Mouse (Mus musculus) olfactory bulb, adult 2 months (tissue): ENCODE measurements around the gene Rora.

Experiments
- CTCF ChIP-seq: fragments of 200-500 bp; IDR thresholded peaks from 2 replicates; pipeline ENCODE4 v1.5.1; 2012; ENCODE audit warnings: low read depth, mild to moderate bottlenecking, low read length, moderate library complexity; ENCODE audit not compliant: insufficient read depth
- POLR2A ChIP-seq: fragments of 200-500 bp; IDR thresholded peaks from 2 replicates; pipeline ENCODE4 v1.6.1; 2012; ENCODE audit warnings: mild to moderate bottlenecking, low read depth, low read length, moderate library complexity; ENCODE audit not compliant: insufficient read depth

DNA sequence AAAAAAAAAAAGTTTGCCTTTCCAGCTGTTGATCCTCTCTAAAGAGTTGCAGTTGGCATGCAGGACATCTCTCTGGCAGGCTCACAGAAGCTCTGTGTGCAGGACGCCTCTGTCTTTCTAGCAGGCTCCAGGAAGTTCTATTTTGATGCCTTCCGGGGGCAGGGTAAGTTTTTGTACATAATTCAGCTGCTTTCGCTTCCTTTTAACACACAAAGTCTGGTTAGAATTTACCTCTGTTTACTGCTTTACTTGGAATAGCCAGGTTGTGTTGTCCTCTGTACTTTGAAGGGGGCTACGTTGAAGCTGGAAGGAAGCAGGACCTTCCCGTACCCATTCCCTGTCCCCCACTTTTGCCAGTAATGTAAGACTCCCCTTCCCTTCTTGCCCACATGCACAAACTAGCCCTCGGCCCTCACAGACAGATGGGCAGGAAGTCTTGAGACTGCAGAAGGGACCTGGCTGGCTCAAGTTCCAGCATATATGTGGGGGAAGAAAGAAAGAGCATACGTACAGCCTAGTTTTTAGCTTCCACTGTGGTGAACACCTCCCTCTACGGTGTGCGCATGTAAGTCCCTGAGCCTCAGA, 231.0 kb downstream of the Rora start:
- TF ChIP-seq CTCF (no peak), POLR2A (no peak)
